Mouse (Mus musculus): ENCODE results near the gene Smim13.

DNA sequence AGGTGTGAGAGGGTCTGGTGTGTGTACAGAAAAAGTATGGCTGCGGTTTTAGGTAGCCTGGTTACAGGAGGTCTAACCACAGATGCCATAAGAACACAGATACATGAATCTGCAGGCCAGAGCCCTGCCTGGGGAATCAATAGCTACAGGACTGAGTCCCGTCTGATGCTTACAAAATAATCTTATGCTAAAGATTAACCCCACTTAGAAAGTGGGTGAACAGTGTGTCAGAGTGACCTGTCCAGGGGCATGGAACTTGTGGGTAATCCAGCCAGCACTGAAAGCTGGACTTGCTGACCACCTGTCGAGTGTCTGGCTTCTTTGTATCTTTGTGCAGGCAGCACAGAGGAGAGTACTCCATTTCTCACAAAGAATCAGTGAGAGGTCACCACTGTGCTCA, 33.4 kb upstream of the Smim13 start:
- TF ChIP-seq FLI1 (IDR thresholded peaks at IDR 0.05; ENCODE audit: low read length) (no peak), GATA1 (IDR thresholded peaks at IDR 0.05; ENCODE audit: borderline replicate concordance, low read length) (no peak)
